Mouse (Mus musculus): ENCODE data around the gene Olfr1491. TPM values are rescaled to one million over a fixed set of nuclear protein-coding genes. Genes with fewer than 3 reads are reported as not detected.

Olfr1491 gene
- polyA plus RNA-seq (2016; fragmentation: Nextera tagmentation; extraction: Ambion mirVana) = not detected in 2 replicates

DNA sequence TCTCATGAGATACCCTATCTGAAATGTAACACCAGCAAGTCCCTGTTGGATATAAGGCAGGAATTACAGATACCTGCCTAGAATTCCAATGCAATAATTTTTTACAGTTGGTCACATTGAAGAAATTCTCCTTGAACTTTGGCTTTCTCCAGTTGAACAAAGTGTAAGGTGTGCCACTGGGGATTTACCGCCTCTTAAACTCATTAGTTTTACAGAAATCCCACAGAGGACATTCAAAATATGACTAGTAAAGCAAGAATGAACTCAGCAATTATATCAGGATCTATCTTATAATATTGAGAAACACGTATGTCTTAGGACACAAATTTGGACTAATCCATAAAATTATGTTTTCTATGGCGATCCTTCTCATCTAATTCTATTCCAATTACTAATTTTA is at the start of gene Olfr1491:
Olfr1491 (plus strand) TSS at position 301 of the 400 bp plus-strand sequence.
- no peak within 1 kb of the TSS for H3K4me2 ChIP-seq (replicated peaks)
- no peak for ATAC-seq (ENCODE audit: low FRiP score, low read depth)
- 78% methylated on average over 3 of the region's 3 CpGs for WGBS

DNA sequence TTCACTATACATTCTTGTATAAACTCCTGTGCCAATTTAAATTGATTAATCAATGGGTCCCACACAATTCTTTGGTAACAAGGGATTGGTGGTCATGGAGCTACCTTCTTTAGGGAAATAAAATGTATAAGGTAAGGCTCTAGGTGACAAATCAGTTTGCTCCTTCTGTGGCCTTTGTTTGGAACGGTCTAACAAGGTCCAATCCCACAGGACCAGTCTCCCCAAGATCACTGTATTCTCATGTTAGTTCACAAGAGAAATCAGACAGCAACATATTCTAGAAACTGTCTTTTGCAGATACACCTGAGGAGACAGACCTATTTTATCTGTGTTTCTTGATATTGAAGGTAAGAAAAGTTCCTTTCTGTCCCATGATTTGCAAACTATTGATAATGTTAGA is 46.3 kb upstream of the Olfr1491 start, which contains the start of gene Olfr1490:
Olfr1490 (plus strand) TSS at position 301 of the 400 bp plus-strand sequence.
- no peaks in the 10 kb centered on the region for H3K27me3 ChIP-seq (replicated peaks)
- H3K27ac ChIP-seq = no peak within 1 kb of the TSS
- H3K4me2 ChIP-seq (replicated peaks) = no peak within 1 kb of the TSS
- WGBS = 71% methylated on average over 1 of the region's 1 CpGs
- H3K36me3 ChIP-seq = no peaks in the 10 kb centered on the region
- no peaks in the 10 kb centered on the region for H3K4me1 ChIP-seq
- no peak for ATAC-seq (ENCODE audit: low FRiP score, low read depth)
- H3K9ac ChIP-seq = no peak within 1 kb of the TSS
- H3K4me3 ChIP-seq = no peak within 1 kb of the TSS
- H3K9me3 ChIP-seq = peaks cover 8% of the 10 kb centered on the region; the same call in 1 of the 2 replicates

More for the DNA sequence above, at the start of gene Olfr1491:
- no peak within 1 kb of the TSS for H3K27ac ChIP-seq
- H3K4me3 ChIP-seq = no peak within 1 kb of the TSS
- no peaks in the 10 kb centered on the region for H3K4me1 ChIP-seq
- H3K36me3 ChIP-seq = no peaks in the 10 kb centered on the region
- no peaks in the 10 kb centered on the region for H3K27me3 ChIP-seq (replicated peaks)
- H3K9ac ChIP-seq = no peak within 1 kb of the TSS
- no peaks in the 10 kb centered on the region for H3K9me3 ChIP-seq

DNA sequence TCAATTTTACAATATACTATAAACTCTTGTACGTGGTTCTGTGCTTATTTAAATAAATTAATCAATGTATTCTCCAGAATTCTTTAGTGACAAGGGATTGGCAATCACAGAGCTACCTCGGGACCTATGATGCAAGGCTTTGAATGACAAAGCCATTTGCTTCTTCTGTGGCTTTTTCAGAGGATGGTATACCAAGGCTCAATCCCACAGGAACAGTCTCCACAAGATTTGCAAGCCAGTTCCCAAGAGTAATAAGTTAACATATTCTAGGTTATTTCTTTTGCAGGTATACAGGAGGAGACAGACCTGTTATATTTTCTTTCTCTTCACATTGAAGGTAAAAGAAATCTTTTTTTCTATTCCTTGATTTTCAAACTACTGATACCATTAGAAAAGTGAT is 25.9 kb downstream of the Olfr1491 start, which contains the start of gene Olfr1493-ps1:
Olfr1493-ps1 (plus strand) TSS at position 301 of the 400 bp plus-strand sequence.
- Histone ChIP-seq H3K36me3 (no peaks in the 10 kb centered on the region), H3K4me3 (no peak within 1 kb of the TSS), H3K9ac (no peak within 1 kb of the TSS), H3K9me3 (no peaks in the 10 kb centered on the region; the same call in 1 of the 2 replicates), H3K4me2 (replicated peaks) (no peak within 1 kb of the TSS), H3K27me3 (replicated peaks) (no peaks in the 10 kb centered on the region), H3K27ac (no peak within 1 kb of the TSS), H3K4me1 (no peaks in the 10 kb centered on the region)
- ATAC-seq (ENCODE audit: low FRiP score, low read depth) = no peak
- 61% methylated on average over 2 of the region's 2 CpGs for WGBS

GRCm38 (mm10) chr19:13739428-13739827 is 42.4 kb downstream of the Olfr1491 start, which contains the start of gene Olfr1494:
Gene Olfr1494, plus strand, starts transcription at chr19:13739728.
- ATAC-seq (ENCODE audit: low FRiP score, low read depth) = no peak
- Histone ChIP-seq H3K36me3 (no peaks in the 10 kb centered on the region), H3K27me3 (replicated peaks) (no peaks in the 10 kb centered on the region), H3K4me2 (replicated peaks) (no peak within 1 kb of the TSS), H3K27ac (no peak within 1 kb of the TSS), H3K9me3 (no peaks in the 10 kb centered on the region), H3K4me1 (no peaks in the 10 kb centered on the region), H3K9ac (no peak within 1 kb of the TSS), H3K4me3 (no peak within 1 kb of the TSS)
- 90% methylated on average over 4 of the region's 4 CpGs for WGBS

GRCm38 (mm10) chr19:13749366-13749765 is 52.3 kb downstream of the Olfr1491 start:
- H3K27ac ChIP-seq = no peak overlapping the region
- H3K4me2 ChIP-seq (replicated peaks) = no peak overlapping the region
- H3K9me3 ChIP-seq = no peaks in the 10 kb centered on the region
- H3K9ac ChIP-seq = no peak overlapping the region
- H3K27me3 ChIP-seq (replicated peaks) = no peaks in the 10 kb centered on the region
- ATAC-seq (ENCODE audit: low FRiP score, low read depth) = no peak
- H3K4me1 ChIP-seq = no peaks in the 10 kb centered on the region
- no peak overlapping the region for H3K4me3 ChIP-seq
- 90% methylated on average over 1 of the region's 1 CpGs for WGBS
- H3K36me3 ChIP-seq = no peaks in the 10 kb centered on the region

Other genes with a start within 250 kb of the Olfr1491 start
- gene Olfr1472, start 241.2 kb upstream of the Olfr1491 start, polyA plus RNA-seq (2016; fragmentation: Nextera tagmentation; extraction: Ambion mirVana) = not detected in 2 replicates
- not detected in 2 replicates for gene Olfr1474, start 227.7 kb upstream of the Olfr1491 start, polyA plus RNA-seq (2016; fragmentation: Nextera tagmentation; extraction: Ambion mirVana)
- gene Olfr1475, start 217.1 kb upstream of the Olfr1491 start, polyA plus RNA-seq (2016; fragmentation: Nextera tagmentation; extraction: Ambion mirVana) = not detected in 2 replicates
- gene Olfr1477, start 196.7 kb upstream of the Olfr1491 start, polyA plus RNA-seq (2016; fragmentation: Nextera tagmentation; extraction: Ambion mirVana) = not detected in 2 replicates
- gene Olfr1480, start 169.4 kb upstream of the Olfr1491 start, polyA plus RNA-seq (2016; fragmentation: Nextera tagmentation; extraction: Ambion mirVana) = not detected in 2 replicates
- gene Olfr1484, start 113.8 kb upstream of the Olfr1491 start, polyA plus RNA-seq (2016; fragmentation: Nextera tagmentation; extraction: Ambion mirVana) = not detected in 2 replicates
- not detected in 2 replicates for gene Olfr1487, start 79.9 kb upstream of the Olfr1491 start, polyA plus RNA-seq (2016; fragmentation: Nextera tagmentation; extraction: Ambion mirVana)
- not detected in 2 replicates for gene Olfr1489, start 65.6 kb upstream of the Olfr1491 start, polyA plus RNA-seq (2016; fragmentation: Nextera tagmentation; extraction: Ambion mirVana)
- not detected in 2 replicates for gene Olfr1490, start 46.2 kb upstream of the Olfr1491 start, polyA plus RNA-seq (2016; fragmentation: Nextera tagmentation; extraction: Ambion mirVana)
- gene Olfr1493-ps1, start 26.0 kb downstream of the Olfr1491 start, polyA plus RNA-seq (2016; fragmentation: Nextera tagmentation; extraction: Ambion mirVana) = not detected in 2 replicates
- gene Olfr1494, start 42.5 kb downstream of the Olfr1491 start, polyA plus RNA-seq (2016; fragmentation: Nextera tagmentation; extraction: Ambion mirVana) = not detected in 2 replicates
- gene Olfr1495, start 67.3 kb downstream of the Olfr1491 start, polyA plus RNA-seq (2016; fragmentation: Nextera tagmentation; extraction: Ambion mirVana) = not detected in 2 replicates
- gene Olfr1496, start 80.6 kb downstream of the Olfr1491 start, polyA plus RNA-seq (2016; fragmentation: Nextera tagmentation; extraction: Ambion mirVana) = not detected in 2 replicates
- not detected in 2 replicates for gene Olfr1497, start 100.9 kb downstream of the Olfr1491 start, polyA plus RNA-seq (2016; fragmentation: Nextera tagmentation; extraction: Ambion mirVana)
- gene Olfr1499, start 122.2 kb downstream of the Olfr1491 start, polyA plus RNA-seq (2016; fragmentation: Nextera tagmentation; extraction: Ambion mirVana) = not detected in 2 replicates
- not detected in 2 replicates for gene Olfr1500, start 133.2 kb downstream of the Olfr1491 start, polyA plus RNA-seq (2016; fragmentation: Nextera tagmentation; extraction: Ambion mirVana)
- gene Olfr1501, start 153.4 kb downstream of the Olfr1491 start, polyA plus RNA-seq (2016; fragmentation: Nextera tagmentation; extraction: Ambion mirVana) = not detected in 2 replicates
- gene Olfr1502, start 164.5 kb downstream of the Olfr1491 start, polyA plus RNA-seq (2016; fragmentation: Nextera tagmentation; extraction: Ambion mirVana) = not detected in 2 replicates
- gene Olfr1504, start 200.7 kb downstream of the Olfr1491 start, polyA plus RNA-seq (2016; fragmentation: Nextera tagmentation; extraction: Ambion mirVana) = not detected in 2 replicates
- not detected in 2 replicates for gene Olfr1505, start 216.3 kb downstream of the Olfr1491 start, polyA plus RNA-seq (2016; fragmentation: Nextera tagmentation; extraction: Ambion mirVana)